Mouse (Mus musculus) heart, adult 2 months (tissue): ENCODE results near the gene Eps8l3.

Experiments
- CTCF ChIP-seq: fragments of 200-600 bp; IDR thresholded peaks from 2 replicates; pipeline ENCODE4 v1.8.1; 2022; ENCODE audit warnings: antibody characterized with exemption, mild to moderate bottlenecking, moderate library complexity
- EP300 ChIP-seq: fragments of 200-500 bp; IDR thresholded peaks from 2 replicates; pipeline ENCODE4 v1.6.1; 2011; ENCODE audit warnings: low read depth, low read length, control low read depth; ENCODE audit not compliant: insufficient read depth
- POLR2A ChIP-seq: fragments of 200-500 bp; IDR thresholded peaks from 2 replicates; pipeline ENCODE4 v1.6.1; 2011; ENCODE audit warnings: mild to moderate bottlenecking, low read depth, low read length, control low read depth; ENCODE audit not compliant: insufficient read depth

DNA sequence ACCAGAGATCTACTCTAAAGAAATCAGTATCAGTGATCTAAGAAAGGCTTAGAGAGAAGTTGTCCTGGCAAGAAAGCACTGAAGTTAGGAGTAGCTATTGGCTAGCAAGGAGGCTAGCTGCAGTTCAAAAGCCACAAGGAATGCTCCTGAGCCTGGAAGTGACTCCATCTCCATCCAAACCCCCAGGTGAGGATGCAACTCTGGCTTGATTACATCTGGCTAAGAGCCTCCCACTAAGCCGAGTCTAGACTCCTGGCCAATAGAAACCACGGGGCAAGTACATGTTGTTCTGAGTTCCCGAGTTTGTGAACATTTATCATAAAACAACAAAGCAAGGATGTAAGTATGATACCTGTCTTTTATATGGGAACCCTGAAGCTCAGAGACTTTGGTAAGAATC, 33.6 kb upstream of the Eps8l3 start:
- TF ChIP-seq CTCF, result no peak
- no peak for TF ChIP-seq EP300
- TF ChIP-seq POLR2A, result no peak
